Mouse (Mus musculus): ENCODE data around the gene Slc25a24.

The Slc25a24 gene

DNA sequence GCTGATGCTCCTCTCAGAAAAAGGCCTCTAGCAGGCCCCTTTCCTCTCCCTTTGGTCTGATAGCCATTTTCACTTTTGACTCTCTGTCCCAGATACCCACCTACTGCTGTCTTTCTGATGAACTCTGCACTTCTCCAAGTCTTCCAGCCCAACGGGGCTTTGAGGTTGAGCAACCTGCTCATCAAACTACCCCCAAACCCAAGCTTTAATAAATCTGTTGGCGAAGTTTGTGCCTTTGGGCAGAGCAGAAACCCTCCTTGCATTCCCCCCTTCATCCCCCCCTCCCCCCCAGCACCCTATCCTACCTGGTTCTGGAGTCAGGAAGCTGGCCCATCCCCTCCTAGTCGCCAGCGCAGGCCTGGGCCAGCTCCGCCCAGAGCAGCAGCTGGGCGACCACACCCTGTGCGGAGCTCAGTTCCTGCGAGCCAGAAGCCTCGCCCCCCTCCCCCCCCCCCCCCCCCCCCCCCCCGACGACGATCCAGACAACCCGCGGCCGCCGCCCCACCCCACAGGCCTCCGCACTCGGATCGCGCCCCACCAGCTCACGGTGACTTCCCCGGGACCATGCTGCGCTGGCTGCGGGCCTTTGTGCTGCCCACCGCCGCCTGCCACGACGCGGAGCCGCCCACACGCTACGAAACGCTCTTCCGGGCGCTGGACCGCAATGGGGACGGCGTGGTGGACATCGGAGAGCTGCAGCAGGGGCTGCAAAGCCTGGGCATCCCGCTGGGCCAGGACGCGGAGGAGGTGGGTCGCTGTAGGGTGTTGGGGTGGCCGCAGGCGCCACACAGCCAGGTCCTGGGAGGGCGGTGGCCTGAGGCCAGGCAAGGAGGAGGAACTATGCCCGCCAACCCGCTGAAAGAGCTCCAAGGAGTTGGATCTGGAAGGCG, at the start of gene Slc25a24:
Slc25a24 (plus strand) TSS at position 509 of the 890 bp plus-strand sequence.
- no peak for DNase-seq (ENCODE audit: low spot score in 2 of 2)

- DNase-seq (ENCODE audit: low spot score in 2 of 2), result no peak
Measured at GRCm38 (mm10) chr3:109080169-109080568, 42.8 kb upstream of the Slc25a24 start, which contains the start of gene Slc25a54. Gene Slc25a54 (plus strand): TSS chr3:109080469.

DNA sequence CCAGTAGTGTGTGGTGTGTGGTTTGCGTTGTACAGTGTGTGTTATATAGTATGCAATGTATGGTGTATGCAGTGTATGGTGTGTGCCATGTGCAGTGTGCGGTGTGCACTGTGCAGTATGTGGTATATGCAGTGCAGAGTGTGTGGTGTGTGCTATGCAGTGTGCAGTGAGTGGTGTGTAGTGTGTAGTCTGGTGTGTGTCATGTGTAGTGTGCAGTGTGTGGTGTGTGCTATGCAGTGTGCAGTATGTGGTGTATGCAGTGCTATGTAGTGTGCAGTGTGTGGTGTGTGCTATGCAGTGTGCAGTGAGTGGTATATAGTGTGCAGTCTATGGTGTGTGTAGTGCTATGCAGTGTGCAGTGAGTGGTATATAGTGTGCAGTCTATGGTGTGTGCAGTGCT, 38.5 kb upstream of the Slc25a24 start:
- DNase-seq (ENCODE audit: low spot score in 2 of 2), result no peak

- DNase-seq (ENCODE audit: low spot score in 2 of 2), result no peak
Measured at GRCm38 (mm10) chr3:109088460-109088859, 34.5 kb upstream of the Slc25a24 start.

GRCm38 (mm10) chr3:109104702-109105101, 18.2 kb upstream of the Slc25a24 start:
- DNase-seq (ENCODE audit: low spot score in 2 of 2), result no peak

GRCm38 (mm10) chr3:109117136-109117535, 5.8 kb upstream of the Slc25a24 start:
- DNase-seq (ENCODE audit: low spot score in 2 of 2), result no peak

DNA sequence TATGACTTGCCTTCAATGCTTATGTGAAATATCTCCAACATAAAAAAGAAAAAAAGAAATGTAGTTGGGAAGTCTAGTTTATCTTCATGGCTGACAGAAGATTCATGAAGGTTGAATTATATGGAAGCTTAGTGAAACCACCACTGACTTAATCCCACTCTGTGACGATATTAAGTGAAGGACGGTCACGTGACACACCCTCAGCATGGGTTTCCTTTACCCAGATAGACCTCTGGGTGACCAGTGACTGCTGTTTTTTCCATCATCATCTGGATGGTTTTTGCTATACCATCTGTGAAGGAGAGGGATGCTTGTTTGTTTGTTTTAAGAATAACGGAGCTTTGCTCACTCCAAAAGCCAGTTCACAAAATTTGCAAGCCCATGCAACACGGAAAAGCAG, 3.4 kb upstream of the Slc25a24 start:
- DNase-seq (ENCODE audit: low spot score in 2 of 2), result no peak

- no peak for DNase-seq (ENCODE audit: low spot score in 2 of 2)
Measured at GRCm38 (mm10) chr3:109119973-109120372, 3.0 kb upstream of the Slc25a24 start.

GRCm38 (mm10) chr3:109123531-109123981, 607 bp downstream of the Slc25a24 start:
- DNase-seq (ENCODE audit: low spot score in 2 of 2), result no peak

DNA sequence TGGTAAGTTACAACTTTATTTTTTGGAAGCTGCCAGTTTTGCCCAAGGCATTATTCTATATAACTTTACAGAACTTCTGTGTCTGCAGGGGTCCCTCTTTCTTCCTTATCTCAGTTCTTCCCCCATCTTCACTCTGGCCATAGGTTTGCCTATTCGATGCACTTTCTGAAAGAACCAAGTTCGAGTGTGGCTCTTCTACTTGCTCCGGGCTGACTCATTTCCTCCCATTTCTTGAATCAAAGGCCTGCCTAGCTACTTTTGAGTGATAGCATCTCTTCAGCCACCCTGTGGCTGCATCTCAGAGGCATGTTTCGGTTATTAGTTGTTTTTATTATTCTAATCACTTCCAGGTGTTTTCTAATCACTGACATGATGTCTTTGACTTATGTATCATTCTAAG, 1.1 kb downstream of the Slc25a24 start:
- DNase-seq (ENCODE audit: low spot score in 2 of 2), result no peak

DNA sequence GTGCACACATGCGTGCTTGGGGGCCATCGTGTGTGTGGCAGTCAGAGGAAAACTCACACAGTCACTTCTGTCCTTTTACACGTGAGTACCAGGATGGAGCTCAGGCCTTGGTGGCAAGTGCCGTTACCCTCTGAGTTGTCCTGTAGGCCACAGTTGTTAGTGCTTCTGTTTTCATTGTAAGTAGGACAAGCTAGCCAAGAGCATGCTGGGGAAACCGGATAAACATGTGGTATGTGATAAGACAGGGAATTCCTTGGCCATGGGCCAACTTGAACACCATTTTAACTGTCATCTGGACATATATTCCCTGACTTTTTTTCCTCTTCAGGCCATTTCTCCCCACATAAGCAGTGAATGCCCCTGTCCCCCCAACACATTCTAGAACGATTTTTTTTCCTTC, 2.6 kb downstream of the Slc25a24 start:
- DNase-seq (ENCODE audit: low spot score in 2 of 2), result no peak

GRCm38 (mm10) chr3:109129768-109130167, 6.8 kb downstream of the Slc25a24 start:
- no peak for DNase-seq (ENCODE audit: low spot score in 2 of 2)

GRCm38 (mm10) chr3:109132966-109133365, 10.0 kb downstream of the Slc25a24 start:
- no peak for DNase-seq (ENCODE audit: low spot score in 2 of 2)

DNA sequence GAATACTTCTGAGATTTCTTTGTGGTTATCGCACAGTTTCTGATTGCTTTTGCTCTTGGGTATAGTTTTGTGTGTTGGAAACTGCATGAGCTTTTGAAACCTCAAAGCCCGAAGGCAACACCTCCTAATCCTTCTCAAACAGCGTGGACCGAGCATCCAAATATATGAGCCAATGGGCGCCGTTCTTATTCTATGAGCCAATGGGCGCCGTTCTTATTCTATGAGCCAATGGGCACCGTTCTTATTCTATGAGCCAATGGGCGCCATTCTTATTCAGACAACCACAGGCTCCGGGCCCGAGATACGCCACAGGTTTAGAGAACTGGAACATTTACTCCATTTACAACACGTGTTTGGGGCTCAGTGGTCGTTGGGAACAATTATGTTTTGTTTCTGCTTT, 11.1 kb downstream of the Slc25a24 start:
- DNase-seq (ENCODE audit: low spot score in 2 of 2), result no peak

DNA sequence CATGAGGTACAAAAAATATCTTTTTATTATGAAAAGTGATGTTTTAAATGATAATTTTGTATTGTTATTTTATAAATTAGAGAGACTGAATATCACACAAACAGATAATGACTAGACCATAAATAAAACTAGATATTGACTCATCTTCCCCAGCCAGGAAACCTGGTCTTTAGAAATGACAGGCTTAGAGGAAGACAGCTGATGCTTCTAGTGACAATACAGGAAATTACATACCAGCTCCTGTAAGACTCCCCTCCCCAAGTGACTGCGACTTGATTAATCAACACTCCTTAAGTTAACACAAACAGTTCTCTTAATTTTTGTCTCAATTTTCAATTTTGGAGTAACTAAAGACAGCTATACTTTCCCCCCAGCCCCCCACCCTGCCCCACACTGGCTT, 12.4 kb downstream of the Slc25a24 start:
- no peak for DNase-seq (ENCODE audit: low spot score in 2 of 2)

DNA sequence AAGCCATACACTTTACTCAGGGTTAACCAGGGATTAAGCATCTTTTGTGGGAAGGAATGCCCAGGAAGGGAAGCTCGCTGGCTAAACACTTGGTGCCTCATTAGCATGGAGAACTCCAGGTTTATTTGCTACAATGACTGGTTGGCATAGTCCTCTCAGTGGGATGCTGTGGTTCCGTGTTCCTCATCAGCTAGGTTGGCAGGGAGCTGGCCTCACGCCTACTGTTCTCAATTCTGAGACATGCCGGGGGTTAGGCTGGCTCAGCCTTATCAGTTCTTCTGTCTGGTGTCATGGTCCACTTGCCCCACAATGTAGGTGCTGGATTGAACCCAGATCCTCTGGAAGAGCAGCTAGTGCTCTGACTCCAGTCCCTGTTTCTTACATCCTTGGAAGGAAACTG, 29.6 kb downstream of the Slc25a24 start:
- DNase-seq (ENCODE audit: low spot score in 2 of 2), result no peak

GRCm38 (mm10) chr3:109153410-109153809, 30.5 kb downstream of the Slc25a24 start:
- no peak for DNase-seq (ENCODE audit: low spot score in 2 of 2)

DNA sequence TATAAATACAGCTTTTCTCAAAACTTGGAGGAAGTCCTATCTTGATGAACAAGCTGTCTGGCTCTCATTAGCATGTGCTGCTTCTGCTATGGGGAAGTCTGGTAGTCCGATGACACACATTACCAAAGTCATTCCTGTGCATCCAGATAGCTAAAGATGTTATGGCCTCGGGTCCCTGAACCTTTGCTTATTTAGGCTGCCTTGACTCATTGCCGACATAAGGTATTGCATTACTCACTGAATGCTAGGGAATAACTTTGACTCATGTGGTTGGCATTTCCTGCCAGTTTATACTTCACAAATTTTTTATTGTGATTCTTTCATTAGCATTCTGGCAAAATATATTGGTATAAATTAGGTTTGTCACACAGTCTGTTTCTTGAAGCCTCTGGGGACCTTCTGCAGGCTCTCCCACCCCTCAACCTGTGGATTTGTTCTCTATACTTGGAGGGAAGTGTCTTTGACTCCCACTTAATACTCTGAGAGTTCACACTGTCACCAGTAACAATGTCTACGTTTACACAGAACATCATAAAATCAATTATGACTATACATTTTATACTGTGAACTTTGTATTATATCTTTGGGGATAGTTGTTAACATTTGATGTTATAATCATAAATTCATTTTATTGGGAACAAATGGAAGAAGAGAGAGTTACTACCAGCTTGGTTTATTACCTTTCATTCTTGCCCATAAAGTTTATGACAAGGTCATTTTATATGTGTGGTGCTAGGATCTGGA, 33.1 kb downstream of the Slc25a24 start:
- no peak for DNase-seq (ENCODE audit: low spot score in 2 of 2)

- DNase-seq (ENCODE audit: low spot score in 2 of 2), result no peak
Measured at GRCm38 (mm10) chr3:109157481-109157880, 34.5 kb downstream of the Slc25a24 start.

- no peak for DNase-seq (ENCODE audit: low spot score in 2 of 2)
Measured at GRCm38 (mm10) chr3:109164088-109164487, 41.1 kb downstream of the Slc25a24 start.

GRCm38 (mm10) chr3:109164644-109165043, 41.7 kb downstream of the Slc25a24 start:
- no peak for DNase-seq (ENCODE audit: low spot score in 2 of 2)

DNA sequence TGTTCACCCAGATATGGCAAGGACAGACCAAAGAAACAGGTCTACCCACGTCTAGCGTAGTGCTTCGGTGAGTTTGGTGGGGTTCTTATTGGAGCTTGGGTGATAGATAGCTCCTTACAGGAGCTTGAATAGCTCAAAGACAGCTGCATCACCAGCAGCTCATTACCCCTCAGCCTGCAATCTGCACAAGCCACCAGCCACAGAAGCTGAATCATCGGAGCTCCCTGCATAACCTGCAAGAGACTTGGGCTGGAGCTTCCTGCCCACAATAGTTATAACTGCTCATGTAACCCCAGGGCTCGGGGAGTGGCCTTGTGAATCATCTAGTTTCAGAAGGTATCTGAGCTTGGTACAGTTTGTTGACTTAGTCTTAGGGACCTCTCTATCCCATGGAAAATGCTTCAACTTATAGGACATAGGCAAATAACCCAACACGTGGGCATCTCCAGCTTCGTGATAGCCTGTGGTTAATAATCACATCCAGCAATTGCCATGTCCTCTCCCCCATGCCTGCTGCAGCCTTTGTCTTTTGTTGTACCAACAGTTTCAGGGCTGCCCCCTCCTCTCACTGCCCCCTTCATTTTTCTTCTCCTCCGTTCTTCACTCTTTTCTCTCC, 42.4 kb downstream of the Slc25a24 start:
- DNase-seq (ENCODE audit: low spot score in 2 of 2), result no peak

All from right cerebral cortex, postnatal 36 days (tissue).